Mouse (Mus musculus) T-helper 2 cell (primary cell): ENCODE results near the gene Jmjd6.
"Not testable (repeated sequence)": the region's sequence is repeated elsewhere in the genome, so short reads cannot be mapped to it uniquely, and the experiment has no call there.

Experiments used
- in situ Hi-C: fragments of 300-600 bp; cut with MboI, MseI; formaldehyde crosslinking; loops from one replicate; pipeline ENCODE4 v1.15.1; 2025; ENCODE audit warnings: high pct_unique_total_duplicates

Gene Jmjd6

GRCm38 (mm10) chr11:116826550-116827504 lies 16.4 kb downstream of the Jmjd6 start:
- in situ Hi-C loops = no loop called here

GRCm38 (mm10) chr11:116825230-116825629 lies 18.0 kb downstream of the Jmjd6 start:
- in situ Hi-C loops = no loop called here

- in situ Hi-C loops = not testable (repeated sequence)
Measured at GRCm38 (mm10) chr11:116823885-116824284, 19.4 kb downstream of the Jmjd6 start.

- in situ Hi-C loops = no loop called here
Measured at GRCm38 (mm10) chr11:116823255-116823654, 20.0 kb downstream of the Jmjd6 start.

GRCm38 (mm10) chr11:116822626-116823025 lies 20.6 kb downstream of the Jmjd6 start:
- in situ Hi-C loops = no loop called here

- in situ Hi-C loops = no loop called here
Measured at GRCm38 (mm10) chr11:116822215-116822614, 21.0 kb downstream of the Jmjd6 start.

GRCm38 (mm10) chr11:116821057-116821940 lies 21.9 kb downstream of the Jmjd6 start:
- in situ Hi-C loops = no loop called here

- in situ Hi-C loops = loop anchor here (5.0 kb wide), 1 partner anchor 173 kb away; no protein-coding TSS in a partner anchor
Measured at GRCm38 (mm10) chr11:116819932-116820593, 23.2 kb downstream of the Jmjd6 start.

- in situ Hi-C loops = loop anchor here (5.0 kb wide), 1 partner anchor 171 kb away; no protein-coding TSS in a partner anchor
Measured at GRCm38 (mm10) chr11:116818722-116819121, 24.5 kb downstream of the Jmjd6 start.

GRCm38 (mm10) chr11:116817567-116817966 lies 25.7 kb downstream of the Jmjd6 start:
- in situ Hi-C loops = loop anchor here (5.0 kb wide), 1 partner anchor 170 kb away; no protein-coding TSS in a partner anchor

- in situ Hi-C loops = loop anchor here (5.0 kb wide), 1 partner anchor 169 kb away; no protein-coding TSS in a partner anchor
Measured at GRCm38 (mm10) chr11:116816769-116817168, 26.5 kb downstream of the Jmjd6 start.

- in situ Hi-C loops = loop anchor here (5.0 kb wide), 1 partner anchor 168 kb away; no protein-coding TSS in a partner anchor
Measured at GRCm38 (mm10) chr11:116814884-116815415, 28.3 kb downstream of the Jmjd6 start.

- in situ Hi-C loops = no loop called here
Measured at GRCm38 (mm10) chr11:116814076-116814883, 29.0 kb downstream of the Jmjd6 start.

- in situ Hi-C loops = no loop called here
Measured at GRCm38 (mm10) chr11:116813610-116814009, 29.6 kb downstream of the Jmjd6 start.

- in situ Hi-C loops = no loop called here
Measured at GRCm38 (mm10) chr11:116812793-116813529, 30.3 kb downstream of the Jmjd6 start.

GRCm38 (mm10) chr11:116810983-116811901 lies 32.0 kb downstream of the Jmjd6 start:
- in situ Hi-C loops = no loop called here

GRCm38 (mm10) chr11:116810528-116810927 lies 32.7 kb downstream of the Jmjd6 start:
- in situ Hi-C loops = no loop called here

GRCm38 (mm10) chr11:116809520-116809919 lies 33.7 kb downstream of the Jmjd6 start:
- in situ Hi-C loops = no loop called here
